Mouse (Mus musculus): Measurements from ENCODE around the gene Ntrk3. TPM values are rescaled to one million over a fixed set of nuclear protein-coding genes. Genes with fewer than 3 reads are reported as not detected.

Gene Ntrk3
- polyA plus RNA-seq, 1 experiment from 2014 or later: 0.49 TPM

- Histone ChIP-seq H3K4me1 (replicated peaks) (no peaks in the 10 kb centered on the region), H3K27ac (ENCODE audit: poor library complexity, severe bottlenecking) (no peak overlapping the region), H3K4me3 (no peak overlapping the region), H3K9ac (no peak overlapping the region), H3K27me3 (replicated peaks) (no peaks in the 10 kb centered on the region), H3K9me3 (replicated peaks) (peaks cover 9% of the 10 kb centered on the region; the same call in 1 of the 2 replicates), H3K36me3 (no peaks in the 10 kb centered on the region), H3K4me2 (no peak overlapping the region)
- WGBS: 87% methylated on average over 3 of the region's 3 CpGs
- ATAC-seq (ENCODE audit: insufficient number of reproducible peaks, low FRiP score): no peak
Observed at GRCm38 (mm10) chr7:78390019-78390418, 347.8 kb downstream of the Ntrk3 start.

GRCm38 (mm10) chr7:78388101-78388500, 349.7 kb downstream of the Ntrk3 start:
- H3K4me2 ChIP-seq: no peak overlapping the region
- H3K9ac ChIP-seq: no peak overlapping the region
- ATAC-seq (ENCODE audit: insufficient number of reproducible peaks, low FRiP score): no peak
- H3K4me1 ChIP-seq (replicated peaks): no peaks in the 10 kb centered on the region
- no peak overlapping the region for H3K4me3 ChIP-seq
- H3K9me3 ChIP-seq (replicated peaks): no peaks in the 10 kb centered on the region
- 76% methylated on average over 5 of the region's 5 CpGs for WGBS
- H3K36me3 ChIP-seq: no peaks in the 10 kb centered on the region
- H3K27me3 ChIP-seq (replicated peaks): no peaks in the 10 kb centered on the region
- no peak overlapping the region for H3K27ac ChIP-seq (ENCODE audit: poor library complexity, severe bottlenecking)

- WGBS: 39% methylated on average over 1 of the region's 1 CpGs
- no peak overlapping the region for H3K4me2 ChIP-seq
- no peak for ATAC-seq (ENCODE audit: insufficient number of reproducible peaks, low FRiP score)
- no peak overlapping the region for H3K27ac ChIP-seq (ENCODE audit: poor library complexity, severe bottlenecking)
- H3K9ac ChIP-seq: no peak overlapping the region
- no peak overlapping the region for H3K4me3 ChIP-seq
- H3K9me3 ChIP-seq (replicated peaks): no peaks in the 10 kb centered on the region
- no peaks in the 10 kb centered on the region for H3K4me1 ChIP-seq (replicated peaks)
- H3K27me3 ChIP-seq (replicated peaks): no peaks in the 10 kb centered on the region
- H3K36me3 ChIP-seq: no peaks in the 10 kb centered on the region
Observed at GRCm38 (mm10) chr7:78385971-78386370, 351.8 kb downstream of the Ntrk3 start.

GRCm38 (mm10) chr7:78384111-78384510, 353.7 kb downstream of the Ntrk3 start:
- H3K4me2 ChIP-seq: no peak overlapping the region
- no peak overlapping the region for H3K4me3 ChIP-seq
- no peak for ATAC-seq (ENCODE audit: insufficient number of reproducible peaks, low FRiP score)

GRCm38 (mm10) chr7:78382126-78382525, 355.7 kb downstream of the Ntrk3 start:
- Histone ChIP-seq H3K4me3 (no peak overlapping the region), H3K9me3 (replicated peaks) (no peaks in the 10 kb centered on the region), H3K4me1 (replicated peaks) (no peaks in the 10 kb centered on the region), H3K4me2 (no peak overlapping the region), H3K27me3 (replicated peaks) (no peaks in the 10 kb centered on the region), H3K36me3 (no peaks in the 10 kb centered on the region), H3K27ac (ENCODE audit: poor library complexity, severe bottlenecking) (no peak overlapping the region), H3K9ac (no peak overlapping the region)
- WGBS: 26% methylated on average over 1 of the region's 1 CpGs
- no peak for ATAC-seq (ENCODE audit: insufficient number of reproducible peaks, low FRiP score)

More at GRCm38 (mm10) chr7:78384111-78384510, 353.7 kb downstream of the Ntrk3 start:
- no peaks in the 10 kb centered on the region for H3K36me3 ChIP-seq
- no peaks in the 10 kb centered on the region for H3K4me1 ChIP-seq (replicated peaks)
- H3K9me3 ChIP-seq (replicated peaks): no peaks in the 10 kb centered on the region
- H3K9ac ChIP-seq: no peak overlapping the region
- no peak overlapping the region for H3K27ac ChIP-seq (ENCODE audit: poor library complexity, severe bottlenecking)
- no peaks in the 10 kb centered on the region for H3K27me3 ChIP-seq (replicated peaks)

GRCm38 (mm10) chr7:78379784-78380183, 358.0 kb downstream of the Ntrk3 start:
- 78% methylated on average over 5 of the region's 5 CpGs for WGBS
- no peak for ATAC-seq (ENCODE audit: insufficient number of reproducible peaks, low FRiP score)
- Histone ChIP-seq H3K9ac (no peak overlapping the region), H3K4me2 (no peak overlapping the region), H3K4me1 (replicated peaks) (no peaks in the 10 kb centered on the region), H3K27ac (ENCODE audit: poor library complexity, severe bottlenecking) (no peak overlapping the region), H3K9me3 (replicated peaks) (no peaks in the 10 kb centered on the region), H3K36me3 (no peaks in the 10 kb centered on the region), H3K27me3 (replicated peaks) (no peaks in the 10 kb centered on the region), H3K4me3 (no peak overlapping the region)

GRCm38 (mm10) chr7:78378306-78378705, 359.5 kb downstream of the Ntrk3 start:
- H3K9ac ChIP-seq: no peak overlapping the region
- H3K9me3 ChIP-seq (replicated peaks): no peaks in the 10 kb centered on the region
- WGBS: 50% methylated on average over 2 of the region's 2 CpGs
- no peak overlapping the region for H3K4me2 ChIP-seq
- H3K4me3 ChIP-seq: no peak overlapping the region
- H3K27me3 ChIP-seq (replicated peaks): no peaks in the 10 kb centered on the region
- no peaks in the 10 kb centered on the region for H3K36me3 ChIP-seq
- ATAC-seq (ENCODE audit: insufficient number of reproducible peaks, low FRiP score): no peak
- no peak overlapping the region for H3K27ac ChIP-seq (ENCODE audit: poor library complexity, severe bottlenecking)
- no peaks in the 10 kb centered on the region for H3K4me1 ChIP-seq (replicated peaks)

GRCm38 (mm10) chr7:78376875-78377274, 360.9 kb downstream of the Ntrk3 start:
- no peak for ATAC-seq (ENCODE audit: insufficient number of reproducible peaks, low FRiP score)
- Histone ChIP-seq H3K9ac (no peak overlapping the region), H3K4me2 (no peak overlapping the region), H3K27me3 (replicated peaks) (no peaks in the 10 kb centered on the region), H3K4me3 (no peak overlapping the region), H3K9me3 (replicated peaks) (no peaks in the 10 kb centered on the region), H3K4me1 (replicated peaks) (no peaks in the 10 kb centered on the region), H3K27ac (ENCODE audit: poor library complexity, severe bottlenecking) (no peak overlapping the region), H3K36me3 (no peaks in the 10 kb centered on the region)
- 50% methylated on average over 4 of the region's 4 CpGs for WGBS

- no peak overlapping the region for H3K4me2 ChIP-seq
- H3K27me3 ChIP-seq (replicated peaks): no peaks in the 10 kb centered on the region
- H3K9ac ChIP-seq: no peak overlapping the region
- no peaks in the 10 kb centered on the region for H3K36me3 ChIP-seq
- H3K4me3 ChIP-seq: no peak overlapping the region
- no peaks in the 10 kb centered on the region for H3K9me3 ChIP-seq (replicated peaks)
- no peaks in the 10 kb centered on the region for H3K4me1 ChIP-seq (replicated peaks)
- H3K27ac ChIP-seq (ENCODE audit: poor library complexity, severe bottlenecking): no peak overlapping the region
- WGBS: 55% methylated on average over 8 of the region's 8 CpGs
- no peak for ATAC-seq (ENCODE audit: insufficient number of reproducible peaks, low FRiP score)
Observed at GRCm38 (mm10) chr7:78361341-78362309, 376.2 kb downstream of the Ntrk3 start.

GRCm38 (mm10) chr7:78347464-78347863, 390.3 kb downstream of the Ntrk3 start:
- no peak for ATAC-seq (ENCODE audit: insufficient number of reproducible peaks, low FRiP score)
- 83% methylated on average over 5 of the region's 5 CpGs for WGBS
- Histone ChIP-seq H3K4me2 (no peak overlapping the region), H3K4me1 (replicated peaks) (no peaks in the 10 kb centered on the region), H3K4me3 (no peak overlapping the region), H3K27ac (ENCODE audit: poor library complexity, severe bottlenecking) (no peak overlapping the region), H3K27me3 (replicated peaks) (no peaks in the 10 kb centered on the region), H3K36me3 (no peaks in the 10 kb centered on the region), H3K9ac (no peak overlapping the region), H3K9me3 (replicated peaks) (no peaks in the 10 kb centered on the region)

- Histone ChIP-seq H3K27ac (ENCODE audit: poor library complexity, severe bottlenecking) (no peak overlapping the region), H3K9ac (no peak overlapping the region), H3K27me3 (replicated peaks) (no peaks in the 10 kb centered on the region), H3K4me2 (no peak overlapping the region), H3K4me1 (replicated peaks) (no peaks in the 10 kb centered on the region), H3K9me3 (replicated peaks) (no peaks in the 10 kb centered on the region), H3K36me3 (no peaks in the 10 kb centered on the region), H3K4me3 (no peak overlapping the region)
- no peak for ATAC-seq (ENCODE audit: insufficient number of reproducible peaks, low FRiP score)
Observed at GRCm38 (mm10) chr7:78333422-78333821, 404.4 kb downstream of the Ntrk3 start.

- Histone ChIP-seq H3K4me3 (no peak overlapping the region), H3K4me1 (replicated peaks) (no peaks in the 10 kb centered on the region), H3K4me2 (no peak overlapping the region), H3K36me3 (no peaks in the 10 kb centered on the region), H3K9ac (no peak overlapping the region), H3K27ac (ENCODE audit: poor library complexity, severe bottlenecking) (no peak overlapping the region), H3K27me3 (replicated peaks) (no peaks in the 10 kb centered on the region), H3K9me3 (replicated peaks) (no peaks in the 10 kb centered on the region)
- 77% methylated on average over 2 of the region's 2 CpGs for WGBS
- no peak for ATAC-seq (ENCODE audit: insufficient number of reproducible peaks, low FRiP score)
Observed at GRCm38 (mm10) chr7:78328301-78328700, 409.5 kb downstream of the Ntrk3 start.

Measured in heart, embryonic 12.5 days (tissue).